Mouse (Mus musculus) gastrocnemius, postnatal 14 days (tissue): ENCODE measurements around the gene Apba1. TPM values are rescaled to one million over a fixed set of nuclear protein-coding genes. Genes with fewer than 3 reads are reported as not detected.

Experiments
- DNase-seq: peaks from one replicate; pipeline ENCODE4 v3.0.0; 2021; ENCODE audit warnings: mixed read lengths
- intact Hi-C: fragments of 180-260 bp; cut with DNase I; formaldehyde crosslinking; loops from one replicate; pipeline ENCODE4 v1.15.1; 2025; ENCODE audit warnings: low total_unique reads
- total RNA-seq, 2 experiments: library from RNA; stranded (reverse); gene quantifications; 2 replicates each; pipeline ENCODE4 v1.2.3; 2021

Apba1 gene
- total RNA-seq, 2 experiments from 2014 or later: 1.6 to 3.0 TPM

DNA sequence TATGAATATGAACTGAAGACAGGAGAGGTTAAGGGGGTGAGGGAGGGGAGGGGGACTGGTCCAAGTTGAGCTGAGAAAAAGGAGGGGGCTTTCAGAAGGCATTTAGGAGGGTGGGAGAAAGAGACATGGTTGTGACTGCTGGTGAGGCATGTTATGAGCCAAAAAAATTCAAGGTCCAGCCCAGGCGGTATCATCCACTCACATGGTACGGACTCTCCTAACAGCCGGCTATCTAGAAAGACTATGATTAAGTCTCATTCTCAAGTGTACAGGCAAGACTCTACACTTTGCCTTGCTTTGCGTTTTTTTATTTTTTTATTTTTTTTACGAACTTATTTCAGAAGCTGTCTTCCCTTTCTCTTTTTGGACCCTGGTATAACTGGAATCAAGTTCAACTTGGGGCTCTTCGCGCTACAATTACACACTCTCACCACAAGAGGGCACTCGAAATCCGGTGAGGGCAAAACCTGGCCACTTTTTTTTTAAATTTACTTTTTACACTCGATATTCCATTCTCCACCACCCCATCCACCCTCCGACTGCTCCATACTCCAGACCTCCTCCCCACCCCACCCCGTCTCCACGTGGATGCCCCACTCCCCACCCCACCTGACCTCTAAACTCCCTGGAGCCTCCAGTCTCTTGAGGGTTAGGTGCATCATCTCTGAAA, 101.6 kb downstream of the Apba1 start:
- peak; percentile 15 for DNase-seq
- intact Hi-C loops: loop anchor here (2.0 kb wide), 1 partner anchor 101 kb away; no protein-coding TSS in a partner anchor

DNA sequence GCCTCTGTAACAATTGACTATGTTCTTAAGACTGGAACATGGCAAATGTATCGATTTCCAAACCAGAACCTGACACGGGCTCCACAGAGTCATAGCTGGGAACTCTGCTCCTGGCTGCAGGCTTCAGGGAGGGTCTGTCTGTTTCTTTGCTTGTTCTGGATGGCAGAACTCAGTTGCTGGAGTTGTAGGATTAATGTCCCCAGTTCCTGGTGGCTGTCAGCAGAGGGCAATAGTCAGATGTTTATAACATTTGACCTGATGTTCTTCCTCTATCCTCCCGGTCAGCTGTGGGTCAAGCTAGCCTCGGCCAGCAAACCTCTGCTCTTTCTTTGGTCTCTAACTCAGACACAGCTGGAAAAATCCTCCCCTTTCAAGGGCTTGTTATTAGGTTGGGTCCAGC, 104.0 kb downstream of the Apba1 start:
- intact Hi-C loops: no loop called here
- DNase-seq: no peak

DNA sequence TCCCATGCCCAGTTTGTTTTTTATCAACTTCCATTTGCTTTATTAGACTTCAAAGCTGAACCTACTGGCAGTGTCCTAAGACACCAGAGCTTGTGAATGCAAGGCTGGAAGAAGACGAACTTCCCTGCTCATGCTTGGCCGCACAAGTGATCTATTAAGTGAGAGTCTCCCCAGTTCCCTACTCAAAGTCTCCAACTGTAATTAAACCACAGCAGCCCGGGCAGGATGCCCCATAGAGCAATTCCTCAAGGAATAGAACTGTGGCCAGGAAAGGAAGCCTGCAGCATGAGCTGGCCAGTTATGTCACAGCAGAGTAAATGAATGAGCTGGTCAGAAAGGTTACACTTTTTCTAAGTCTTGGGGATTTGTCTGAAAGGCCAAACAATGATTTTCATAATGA, 105.3 kb downstream of the Apba1 start:
- DNase-seq: peak; percentile 63
- intact Hi-C loops: no loop called here

DNA sequence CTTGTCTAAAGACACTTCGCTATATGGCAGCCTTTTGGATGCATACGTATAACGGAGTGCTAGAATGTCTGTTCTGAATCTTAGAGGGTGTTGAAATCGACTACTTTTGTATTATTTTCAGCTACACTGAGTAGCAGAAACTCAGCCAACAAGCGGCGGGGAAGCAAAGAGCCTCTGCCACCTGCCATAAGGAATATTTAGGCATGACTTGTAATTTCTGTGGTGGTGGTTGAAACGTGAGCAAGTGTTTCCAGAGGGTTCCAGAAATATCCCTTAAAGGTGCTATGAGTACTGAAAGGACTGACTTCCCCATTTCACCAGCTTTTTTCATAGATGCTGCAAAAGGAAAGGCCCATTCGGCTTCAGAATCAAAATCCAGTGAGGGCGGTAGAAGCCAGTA, 107.4 kb downstream of the Apba1 start:
- DNase-seq: no peak
- intact Hi-C loops: no loop called here

DNA sequence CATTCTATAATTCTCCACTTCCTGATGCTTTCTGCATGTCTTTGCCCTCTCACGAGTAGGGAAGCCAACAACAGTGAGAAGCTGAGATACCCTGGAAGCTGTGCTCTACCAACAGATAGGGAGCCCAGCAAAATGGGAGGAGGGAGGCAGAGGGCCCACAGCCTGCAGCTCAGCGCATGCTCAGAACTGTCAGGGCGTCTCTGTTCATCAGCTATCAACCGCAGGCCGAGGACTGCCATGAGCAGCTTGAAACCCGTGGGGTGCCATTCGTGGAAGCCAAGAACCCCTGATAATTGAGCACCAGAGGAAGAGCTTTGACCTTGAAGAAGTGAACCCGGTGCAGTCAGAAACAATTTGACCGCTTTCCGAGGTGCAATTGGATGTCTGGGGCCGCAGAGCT, 108.4 kb downstream of the Apba1 start:
- intact Hi-C loops: no loop called here
- DNase-seq: no peak

DNA sequence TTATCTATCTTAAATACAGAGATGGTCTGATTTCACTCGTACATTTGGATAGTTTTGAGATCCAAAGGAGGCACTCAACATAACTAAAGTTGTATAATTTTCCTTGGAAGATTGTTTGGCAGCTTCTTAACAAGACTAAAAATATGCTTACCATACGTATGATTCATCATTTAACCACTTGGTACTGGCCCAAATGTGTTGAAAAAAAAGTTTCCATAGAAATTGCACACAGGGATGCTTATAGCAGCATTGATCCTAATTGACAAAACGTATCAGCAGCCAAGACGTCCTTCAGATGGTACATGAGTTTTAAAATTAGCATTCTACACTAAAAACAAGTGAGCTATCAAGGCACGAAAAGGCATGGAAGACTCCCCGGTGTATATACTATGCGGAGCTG, 108.9 kb downstream of the Apba1 start:
- no peak for DNase-seq
- intact Hi-C loops: no loop called here

DNA sequence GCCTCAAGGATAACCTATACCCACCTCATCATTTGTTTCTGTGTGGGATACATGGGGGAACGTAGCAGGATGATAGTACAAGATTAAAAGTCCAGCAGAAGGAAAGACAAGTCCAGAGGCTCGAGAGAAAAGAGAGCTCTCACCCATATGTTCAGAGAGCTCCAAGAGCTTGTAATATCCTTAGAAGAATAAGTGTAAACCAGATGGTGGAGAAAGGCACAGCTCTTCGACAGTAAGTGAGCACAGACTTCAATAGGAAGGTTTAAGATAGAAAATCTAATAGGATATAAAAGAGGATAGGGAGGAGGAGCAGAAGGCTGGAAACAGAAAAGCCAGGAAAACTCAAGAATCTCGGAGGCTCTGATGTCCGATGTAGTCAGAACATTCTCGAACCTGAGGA, 115.8 kb downstream of the Apba1 start:
- DNase-seq: no peak
- intact Hi-C loops: no loop called here

DNA sequence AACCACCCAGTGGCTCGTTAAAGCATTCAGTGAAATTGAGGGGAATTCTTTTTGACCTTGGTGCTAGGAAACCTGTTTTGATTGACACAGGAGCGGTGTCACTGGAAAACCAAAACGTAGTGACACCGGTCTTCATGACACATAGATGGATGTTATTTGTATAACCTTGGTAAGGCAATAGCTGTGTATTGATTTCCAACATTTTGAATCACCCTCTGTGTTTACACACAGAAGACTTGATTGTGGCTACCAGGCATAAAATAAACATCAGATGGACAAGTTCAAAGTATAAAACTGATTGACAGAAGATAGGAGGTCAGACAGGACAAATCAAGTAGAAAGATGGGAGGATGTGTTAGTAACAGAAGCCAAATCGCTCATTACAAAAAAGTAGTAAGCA, 117.1 kb downstream of the Apba1 start:
- intact Hi-C loops: no loop called here
- no peak for DNase-seq

DNA sequence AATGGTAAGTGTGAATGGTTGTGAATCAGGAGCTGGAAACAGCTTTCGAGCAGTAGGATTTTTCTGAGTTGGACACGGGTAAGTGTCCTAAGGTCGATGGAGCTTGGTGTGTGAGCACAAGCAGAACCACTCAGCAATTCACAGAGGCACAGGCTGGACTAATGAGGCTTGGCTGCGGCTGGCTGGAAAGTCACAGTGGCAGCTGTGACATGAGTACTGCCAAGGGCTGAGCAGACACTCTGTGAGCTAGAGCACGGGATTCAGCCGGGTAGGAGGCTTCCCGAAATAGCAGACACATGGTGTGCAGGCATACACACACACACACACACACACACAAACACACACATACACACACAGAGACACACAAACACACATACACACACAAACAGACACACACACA, 121.2 kb downstream of the Apba1 start:
- intact Hi-C loops: no loop called here
- DNase-seq: peak; percentile 75

DNA sequence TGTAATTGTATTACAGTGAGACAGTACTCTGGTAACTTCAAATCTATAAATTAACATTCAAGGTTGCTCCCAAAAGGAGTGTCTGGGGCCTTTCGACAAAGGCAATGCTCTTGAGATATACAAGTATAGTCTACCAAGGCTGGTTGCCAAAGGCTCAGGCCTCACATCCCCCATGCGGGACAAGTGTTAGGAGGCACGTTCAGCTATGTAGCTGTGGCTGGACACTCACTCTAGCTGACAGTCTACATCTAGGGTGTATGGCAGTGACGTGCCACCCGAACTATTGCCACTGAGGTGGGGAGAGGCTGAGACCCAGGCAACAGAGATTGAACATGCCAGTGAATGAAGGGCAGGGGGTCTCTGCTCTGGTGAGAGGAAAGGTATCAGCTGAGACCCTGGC, 127.5 kb downstream of the Apba1 start:
- no peak for DNase-seq
- intact Hi-C loops: no loop called here

DNA sequence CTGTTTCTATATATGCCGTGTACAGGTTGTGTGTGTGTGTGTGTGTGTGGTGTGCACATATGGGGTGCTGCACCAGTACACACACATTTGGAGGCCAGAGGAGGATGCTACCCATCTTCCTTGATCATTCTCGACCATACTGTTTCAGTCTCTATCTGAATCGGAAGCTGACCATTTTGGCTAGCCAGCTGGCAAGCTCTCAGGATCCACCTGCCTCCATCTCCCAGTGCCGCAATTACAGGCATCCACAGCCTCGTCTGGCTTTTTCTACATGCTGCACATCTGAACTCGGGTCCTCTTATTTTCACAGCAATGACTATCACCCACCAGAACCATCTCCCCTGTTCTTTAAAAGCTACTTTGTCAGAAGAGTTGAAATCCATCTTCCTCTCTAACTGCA, 132.7 kb downstream of the Apba1 start:
- intact Hi-C loops: no loop called here
- DNase-seq: no peak

DNA sequence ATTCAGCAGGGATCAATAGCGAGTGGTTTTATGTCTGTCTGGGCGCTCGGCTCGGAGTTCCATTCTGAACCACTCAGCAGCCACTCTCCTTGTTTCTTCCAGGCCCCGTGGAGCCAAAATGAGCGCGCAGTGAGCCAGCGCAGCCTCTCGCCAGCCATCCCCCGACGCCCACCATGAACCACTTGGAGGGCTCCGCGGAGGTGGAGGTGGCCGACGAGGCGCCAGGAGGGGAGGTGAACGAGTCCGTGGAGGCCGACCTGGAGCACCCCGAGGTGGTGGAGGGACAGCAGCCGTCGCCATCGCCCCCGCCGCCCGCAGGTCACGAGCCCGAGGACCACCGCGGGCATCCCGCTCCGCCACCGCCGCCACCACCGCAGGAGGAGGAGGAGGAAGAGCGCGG, 133.9 kb downstream of the Apba1 start:
- intact Hi-C loops: no loop called here
- no peak for DNase-seq

DNA sequence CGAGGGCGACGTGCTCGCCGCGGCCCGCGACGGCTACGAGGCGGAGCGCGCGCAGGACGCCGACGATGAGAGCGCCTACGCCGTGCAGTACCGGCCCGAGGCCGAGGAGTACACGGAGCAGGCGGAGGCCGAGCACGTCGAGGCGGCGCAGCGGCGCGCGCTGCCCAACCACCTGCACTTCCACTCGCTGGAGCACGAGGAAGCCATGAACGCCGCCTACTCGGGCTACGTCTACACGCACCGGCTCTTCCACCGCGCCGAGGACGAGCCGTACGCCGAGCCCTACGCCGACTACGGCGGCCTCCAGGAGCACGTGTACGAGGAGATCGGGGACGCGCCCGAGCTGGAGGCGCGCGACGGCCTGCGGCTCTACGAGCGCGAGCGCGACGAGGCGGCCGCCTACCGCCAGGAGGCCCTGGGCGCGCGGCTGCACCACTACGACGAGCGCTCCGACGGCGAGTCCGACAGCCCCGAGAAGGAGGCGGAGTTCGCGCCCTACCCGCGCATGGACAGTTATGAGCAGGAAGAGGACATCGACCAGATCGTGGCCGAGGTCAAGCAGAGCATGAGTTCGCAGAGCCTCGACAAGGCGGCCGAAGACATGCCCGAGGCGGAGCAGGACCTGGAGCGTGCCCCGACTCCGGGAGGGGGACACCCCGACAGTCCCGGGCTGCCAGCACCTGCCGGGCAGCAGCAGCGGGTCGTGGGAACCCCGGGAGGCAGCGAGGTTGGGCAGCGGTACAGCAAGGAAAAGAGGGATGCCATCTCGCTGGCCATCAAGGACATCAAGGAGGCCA, 134.6 kb downstream of the Apba1 start:
- peak; percentile 68 for DNase-seq
- intact Hi-C loops: no loop called here

DNA sequence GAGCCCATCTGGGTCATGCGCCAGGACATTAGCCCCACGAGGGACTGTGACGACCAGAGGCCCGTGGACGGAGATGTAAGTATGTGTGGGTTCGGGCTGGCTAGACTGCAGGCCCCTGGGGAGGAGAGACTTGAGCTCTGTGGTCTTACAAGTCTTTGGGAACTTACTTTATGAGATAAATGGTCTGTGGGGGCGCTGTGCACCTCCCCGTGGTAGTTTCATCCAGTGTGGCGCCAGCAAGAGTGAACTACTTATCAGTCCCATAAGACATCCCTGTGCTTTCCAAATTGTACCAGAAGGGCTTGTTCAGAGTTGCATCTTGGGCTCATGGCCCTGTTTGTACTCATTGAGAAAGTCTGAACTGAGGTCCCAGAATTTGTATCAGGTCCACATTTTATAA, 135.3 kb downstream of the Apba1 start:
- DNase-seq: no peak
- intact Hi-C loops: no loop called here

DNA sequence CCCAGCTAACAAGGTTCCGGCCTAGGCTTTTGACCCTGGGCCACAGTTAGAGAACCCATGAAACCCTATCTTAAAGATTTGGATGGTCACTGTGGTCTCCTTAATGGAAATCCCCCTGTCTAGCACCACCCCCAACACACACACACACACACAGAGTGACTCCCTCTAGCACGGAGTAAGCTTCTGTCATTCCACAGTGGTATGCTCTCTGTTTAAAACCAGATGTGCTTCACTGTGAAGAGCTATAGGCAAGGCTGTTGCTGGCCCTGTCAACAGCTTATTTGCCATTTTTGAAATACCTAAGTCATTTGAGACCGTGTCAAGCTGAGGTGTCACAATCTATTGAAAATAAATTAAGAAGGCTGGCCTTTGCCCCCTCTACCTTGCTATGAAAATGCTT, 136.1 kb downstream of the Apba1 start:
- intact Hi-C loops: no loop called here
- DNase-seq: no peak

DNA sequence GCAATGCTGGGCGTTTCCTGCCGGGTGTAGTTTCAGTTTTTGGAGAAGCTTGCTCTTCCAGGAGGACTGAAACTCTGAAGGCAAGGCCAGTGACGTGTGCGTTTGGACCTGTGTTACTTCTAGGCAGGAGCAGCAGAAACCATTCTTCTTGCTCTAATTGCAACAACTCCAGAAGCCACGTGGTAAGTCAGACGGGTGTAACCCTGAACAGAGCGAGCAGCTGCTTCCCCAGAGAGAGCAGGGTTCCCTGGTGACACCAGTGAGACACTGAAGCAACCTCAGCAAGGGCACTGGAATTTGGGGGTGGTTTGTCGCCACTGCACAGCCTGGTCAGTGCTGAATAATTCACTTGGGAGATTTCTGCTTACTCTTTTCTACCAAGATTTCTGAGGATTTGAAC, 138.2 kb downstream of the Apba1 start:
- intact Hi-C loops: no loop called here
- DNase-seq: no peak

DNA sequence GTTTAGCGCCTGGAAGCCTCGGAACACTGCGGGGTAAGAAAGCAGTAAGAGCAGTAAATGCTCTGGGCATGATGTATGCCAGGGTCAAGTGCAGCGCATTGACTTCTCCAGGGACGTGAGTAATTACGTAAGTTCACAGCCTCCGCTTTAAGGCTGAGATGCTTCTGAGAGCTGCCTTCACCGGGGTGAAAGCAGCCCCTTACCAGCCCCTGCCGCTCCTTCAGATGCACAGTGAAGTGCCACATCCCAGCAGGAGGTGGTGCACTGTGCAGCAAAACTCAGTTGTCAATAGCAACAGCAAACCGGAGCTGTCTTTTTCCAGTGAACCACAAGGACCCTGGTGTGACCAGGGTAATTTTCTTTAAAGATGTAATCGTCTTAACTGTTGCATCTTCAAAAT, 139.8 kb downstream of the Apba1 start:
- DNase-seq: no peak
- intact Hi-C loops: no loop called here

DNA sequence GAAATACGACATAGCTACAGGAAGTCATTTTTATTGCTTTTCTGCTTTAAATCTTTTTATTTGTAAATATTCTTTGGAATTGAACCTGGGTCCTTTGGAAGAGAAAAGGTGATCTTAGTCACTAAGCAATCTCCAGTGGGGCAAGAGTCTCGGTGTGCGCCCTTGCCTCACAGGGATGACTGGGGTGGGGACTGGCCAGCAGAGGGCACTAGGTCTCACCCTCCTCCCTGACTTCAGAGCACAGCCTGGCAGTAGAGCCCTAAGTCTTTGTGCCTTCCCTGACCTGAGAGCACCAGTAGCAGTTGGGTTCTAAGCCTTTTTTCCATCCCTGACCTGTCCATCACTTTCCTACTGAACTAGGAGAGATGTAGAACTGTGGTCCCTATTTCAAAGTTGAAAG, 142.5 kb downstream of the Apba1 start:
- intact Hi-C loops: no loop called here
- DNase-seq: peak; percentile 27

DNA sequence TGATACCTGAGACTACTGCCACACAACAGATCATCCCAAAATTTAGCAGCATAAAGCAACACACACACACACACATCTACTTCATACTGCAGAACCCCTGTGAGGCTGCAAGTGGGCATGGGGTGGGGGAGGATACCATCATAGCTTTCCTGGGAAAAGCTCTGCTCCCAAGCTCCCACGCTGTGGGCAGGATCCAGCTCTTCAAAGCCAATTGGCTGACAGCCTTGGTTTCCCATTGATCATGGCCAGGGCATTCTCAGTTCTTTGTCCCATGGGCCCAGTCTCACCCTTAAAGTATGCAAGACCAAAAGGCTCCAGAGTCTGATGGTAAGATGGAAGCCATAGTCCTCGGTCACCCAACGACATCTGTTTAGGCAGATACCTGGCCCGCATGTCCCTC, 143.1 kb downstream of the Apba1 start:
- intact Hi-C loops: loop anchor here (2.0 kb wide), 1 partner anchor 59 kb away; no protein-coding TSS in a partner anchor
- DNase-seq: no peak

DNA sequence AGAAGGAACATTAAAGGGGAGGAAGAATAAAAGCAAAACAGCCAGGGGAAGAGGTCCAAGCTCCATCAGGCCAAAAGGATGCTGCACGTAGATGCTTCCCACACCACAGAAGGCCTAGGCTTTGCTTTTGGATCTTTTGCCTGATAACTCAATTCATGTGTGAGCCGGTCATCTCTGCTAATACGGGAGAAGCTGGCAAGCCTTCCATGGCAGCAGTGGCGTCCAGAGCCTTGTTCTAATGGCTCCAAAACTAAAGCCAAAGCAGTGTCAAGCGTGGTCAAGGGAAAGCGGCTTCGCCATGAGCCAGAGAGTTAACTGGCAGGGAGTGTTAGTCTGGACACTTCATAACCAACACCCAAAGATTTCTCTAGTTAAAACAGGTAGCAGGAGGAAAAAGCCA, 144.4 kb downstream of the Apba1 start:
- intact Hi-C loops: loop anchor here (2.0 kb wide), 1 partner anchor 58 kb away; no protein-coding TSS in a partner anchor
- DNase-seq: no peak

DNA sequence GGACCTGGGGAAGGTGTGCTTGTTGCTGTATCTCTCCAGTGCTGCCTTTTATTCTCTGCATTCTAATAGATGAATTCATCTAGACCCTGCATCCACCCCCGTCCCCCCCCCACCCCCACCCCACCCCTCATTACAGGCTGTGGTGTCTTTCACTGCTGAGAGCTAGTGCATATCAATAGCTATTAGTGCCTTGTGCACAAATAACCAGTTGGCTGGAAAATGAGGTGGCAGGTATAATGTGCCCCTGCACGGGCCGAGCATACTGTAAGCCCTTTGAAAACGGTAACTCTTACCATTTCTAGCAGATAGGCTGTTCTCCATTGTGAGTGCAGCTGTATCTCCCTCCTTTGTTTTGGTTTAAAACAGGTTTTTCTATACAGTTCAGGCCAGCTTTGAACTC, 146.2 kb downstream of the Apba1 start:
- no peak for DNase-seq
- intact Hi-C loops: no loop called here
